Mouse (Mus musculus) hindbrain, postnatal 0 days (tissue): ENCODE data around the gene Tspan2. TPM values are rescaled to one million over a fixed set of nuclear protein-coding genes. Genes with fewer than 3 reads are reported as not detected.
A peak's percentile ranks its signal among the peaks of the same experiment; 100 is the strongest.

ENCODE experiments used
- ATAC-seq: fragments of 200-750 bp; cut with Nextera tagmentation; 2 replicates; pipeline ENCODE4 v1.8.0; 2017; ENCODE audit warnings: mild to moderate bottlenecking, moderate TSS enrichment, moderate library complexity
- DNase-seq: peaks from one replicate; pipeline ENCODE4 v3.0.0-alpha.2; 2015; ENCODE audit warnings: low spot score
- H3K27ac ChIP-seq: fragments of 300-500 bp; sonication (generic); 2 replicates; pipeline ENCODE4 v1.5.1; 2014; ENCODE audit warnings: mild to moderate bottlenecking
- H3K27me3 ChIP-seq: fragments of 300-500 bp; sonication (generic); 2 replicates; pipeline ENCODE4 v1.6.1; 2014; ENCODE audit warnings: low read length, mixed read lengths; ENCODE audit not compliant: insufficient read depth
- H3K36me3 ChIP-seq: fragments of 300-500 bp; sonication (generic); 2 replicates; pipeline ENCODE4 v1.6.1; 2014; ENCODE audit warnings: low read length, mixed read lengths; ENCODE audit not compliant: insufficient read depth
- H3K4me1 ChIP-seq: fragments of 300-500 bp; sonication (generic); 2 replicates; pipeline ENCODE4 v1.6.1; 2014; ENCODE audit warnings: antibody characterized with exemption, low read length, mixed read lengths; ENCODE audit not compliant: insufficient read depth
- H3K4me2 ChIP-seq: fragments of 300-500 bp; sonication (generic); 2 replicates; pipeline ENCODE4 v1.6.1; 2014; ENCODE audit warnings: low read depth, mild to moderate bottlenecking, low read length, moderate library complexity, mixed read lengths
- H3K4me3 ChIP-seq: fragments of 300-500 bp; sonication (generic); 2 replicates; pipeline ENCODE4 v1.5.1; 2014; ENCODE audit warnings: low read length
- H3K9ac ChIP-seq: fragments of 300-500 bp; sonication (generic); replicated peaks from 2 replicates; pipeline ENCODE4 v1.6.1; 2014; ENCODE audit warnings: mild to moderate bottlenecking, low read length, moderate library complexity, mixed read lengths
- H3K9me3 ChIP-seq: fragments of 300-500 bp; sonication (generic); 2 replicates; pipeline ENCODE4 v1.6.1; 2016; ENCODE audit warnings: low read length, mixed read lengths
- CTCF ChIP-seq: IDR thresholded peaks from 2 replicates; pipeline ENCODE4 v1.5.1; 2016; ENCODE audit warnings: antibody characterized with exemption, control low read depth, low read depth
- WGBS: fragments of 180-500 bp; shearing (Covaris S2); extraction: QIAGEN DNeasy Blood & Tissue Kit; methylation state at CpG from one replicate; pipeline ENCODE4 v1.1.7; 2014; 5-methylcytosine and 5-hydroxymethylcytosine counted together
- polyA plus RNA-seq: library from polyadenylated mRNA; unstranded; fragments of >200 nt; fragmentation: Nextera tagmentation; extraction: Ambion mirVana; gene quantifications from 2 replicates; pipeline ENCODE4 v1.2.1, GENCODE M21; 2015
- total RNA-seq: library from RNA; depleted of rRNA; stranded (reverse); fragments of >200 nt; gene quantifications from 2 replicates; pipeline ENCODE4 v1.2.3, GENCODE M21; 2014

The Tspan2 gene
- total and polyA plus RNA-seq, 2 experiments from 2014 or later, result 20.0 to 20.3 TPM

- peaks cover 7% of the 10 kb centered on the region; the same call in 1 of the 2 replicates for H3K36me3 ChIP-seq
- DNase-seq (no peak), ATAC-seq (no peak)
- WGBS, result 77% methylated on average over 3 of the region's 3 CpGs
- TF ChIP-seq CTCF, result no peak
- peaks cover 6% of the 10 kb centered on the region for H3K4me1 ChIP-seq
- H3K27me3 ChIP-seq, result no peaks in the 10 kb centered on the region
- H3K9me3 ChIP-seq, result no peaks in the 10 kb centered on the region
- no peak overlapping the region for H3K27ac ChIP-seq
- H3K4me2 ChIP-seq, result no peak overlapping the region
- H3K4me3 ChIP-seq, result no peak overlapping the region
- no peak overlapping the region for H3K9ac ChIP-seq
Observed at GRCm38 (mm10) chr3:102760236-102760635, 25.9 kb downstream of the Tspan2 start.

- 23% methylated on average over 3 of the region's 3 CpGs for WGBS
Observed at GRCm38 (mm10) chr3:102762388-102762787, 28.1 kb downstream of the Tspan2 start.

GRCm38 (mm10) chr3:102763713-102764400 is 29.5 kb downstream of the Tspan2 start:
- H3K9me3 ChIP-seq, result no peaks in the 10 kb centered on the region
- H3K9ac ChIP-seq, result no peak overlapping the region
- peaks cover 7% of the 10 kb centered on the region; the same call in 1 of the 2 replicates for H3K36me3 ChIP-seq
- H3K27me3 ChIP-seq, result no peaks in the 10 kb centered on the region
- DNase-seq, result peak; percentile 70
- peak; percentile 69 for ATAC-seq
- H3K27ac ChIP-seq, result peak overlapping the region; percentile 73
- 20% methylated on average over 10 of the region's 10 CpGs for WGBS
- H3K4me3 ChIP-seq, result no peak overlapping the region
- peak; percentile 33; the same call in 1 of the 2 replicates for TF ChIP-seq CTCF
- peaks cover 6% of the 10 kb centered on the region for H3K4me1 ChIP-seq
- 0 out of 2 replicates have a peak overlapping the region, but pooled peaks have one; percentile 19 for H3K4me2 ChIP-seq

More at GRCm38 (mm10) chr3:102762388-102762787, 28.1 kb downstream of the Tspan2 start:
- ATAC-seq (peak; percentile 57; the same call in 1 of the 2 replicates), DNase-seq (peak; percentile 27)
- H3K4me3 ChIP-seq, result no peak overlapping the region
- peaks cover 7% of the 10 kb centered on the region; the same call in 1 of the 2 replicates for H3K36me3 ChIP-seq
- H3K9me3 ChIP-seq, result no peaks in the 10 kb centered on the region
- no peaks in the 10 kb centered on the region for H3K27me3 ChIP-seq
- no peak for TF ChIP-seq CTCF
- no peak overlapping the region; the same call in 1 of the 2 replicates for H3K27ac ChIP-seq
- H3K4me2 ChIP-seq, result no peak overlapping the region
- peaks cover 6% of the 10 kb centered on the region for H3K4me1 ChIP-seq
- H3K9ac ChIP-seq, result no peak overlapping the region

GRCm38 (mm10) chr3:102764850-102765249 is 30.5 kb downstream of the Tspan2 start:
- Histone ChIP-seq H3K27ac (no peak overlapping the region), H3K36me3 (peaks cover 7% of the 10 kb centered on the region; the same call in 1 of the 2 replicates), H3K9ac (no peak overlapping the region), H3K4me1 (peaks cover 6% of the 10 kb centered on the region), H3K4me2 (no peak overlapping the region), H3K27me3 (no peaks in the 10 kb centered on the region), H3K9me3 (no peaks in the 10 kb centered on the region), H3K4me3 (no peak overlapping the region)
- DNase-seq (no peak), ATAC-seq (no peak)
- TF ChIP-seq CTCF, result no peak
- WGBS, result 87% methylated on average over 7 of the region's 7 CpGs

- WGBS, result 80% methylated on average over 4 of the region's 4 CpGs
- no peaks in the 10 kb centered on the region for H3K36me3 ChIP-seq
- DNase-seq, result no peak
Observed at GRCm38 (mm10) chr3:102773018-102773417, 38.7 kb downstream of the Tspan2 start.

GRCm38 (mm10) chr3:102782618-102783017 is 48.3 kb downstream of the Tspan2 start, which contains the start of gene Tshb:
Gene Tshb, minus strand, starts transcription at chr3:102782718.
- WGBS, result 83% methylated on average over 2 of the region's 2 CpGs
- no peak for ATAC-seq

More at GRCm38 (mm10) chr3:102773018-102773417, 38.7 kb downstream of the Tspan2 start:
- H3K9me3 ChIP-seq, result no peaks in the 10 kb centered on the region
- no peak overlapping the region for H3K27ac ChIP-seq
- H3K4me3 ChIP-seq, result no peak overlapping the region
- ATAC-seq, result no peak
- no peaks in the 10 kb centered on the region for H3K27me3 ChIP-seq
- H3K4me1 ChIP-seq, result no peaks in the 10 kb centered on the region
- no peak overlapping the region for H3K4me2 ChIP-seq
- H3K9ac ChIP-seq, result no peak overlapping the region
- TF ChIP-seq CTCF, result no peak

GRCm38 (mm10) chr3:102787369-102787768 is 53.0 kb downstream of the Tspan2 start:
- ATAC-seq, result no peak
- no peaks in the 10 kb centered on the region for H3K27me3 ChIP-seq
- H3K9me3 ChIP-seq, result no peaks in the 10 kb centered on the region
- WGBS, result 47% methylated on average over 4 of the region's 4 CpGs
- peak; percentile 27 for DNase-seq
- H3K4me1 ChIP-seq, result no peaks in the 10 kb centered on the region
- no peak overlapping the region for H3K27ac ChIP-seq
- H3K4me2 ChIP-seq, result no peak overlapping the region
- TF ChIP-seq CTCF, result peak; percentile 40
- no peak overlapping the region for H3K9ac ChIP-seq
- no peak overlapping the region for H3K4me3 ChIP-seq
- H3K36me3 ChIP-seq, result no peaks in the 10 kb centered on the region

More at GRCm38 (mm10) chr3:102782618-102783017, 48.3 kb downstream of the Tspan2 start, which contains the start of gene Tshb:
- H3K9me3 ChIP-seq, result no peaks in the 10 kb centered on the region
- H3K27ac ChIP-seq, result no peak within 1 kb of the TSS
- no peaks in the 10 kb centered on the region for H3K36me3 ChIP-seq
- no peak within 1 kb of the TSS for H3K9ac ChIP-seq
- H3K27me3 ChIP-seq, result no peaks in the 10 kb centered on the region
- no peaks in the 10 kb centered on the region for H3K4me1 ChIP-seq
- no peak for DNase-seq
- H3K4me2 ChIP-seq, result no peak within 1 kb of the TSS
- H3K4me3 ChIP-seq, result no peak within 1 kb of the TSS
- no peak for TF ChIP-seq CTCF
